ENCODE assay signal across 9 mouse cellular contexts in the genomic region with DNA sequence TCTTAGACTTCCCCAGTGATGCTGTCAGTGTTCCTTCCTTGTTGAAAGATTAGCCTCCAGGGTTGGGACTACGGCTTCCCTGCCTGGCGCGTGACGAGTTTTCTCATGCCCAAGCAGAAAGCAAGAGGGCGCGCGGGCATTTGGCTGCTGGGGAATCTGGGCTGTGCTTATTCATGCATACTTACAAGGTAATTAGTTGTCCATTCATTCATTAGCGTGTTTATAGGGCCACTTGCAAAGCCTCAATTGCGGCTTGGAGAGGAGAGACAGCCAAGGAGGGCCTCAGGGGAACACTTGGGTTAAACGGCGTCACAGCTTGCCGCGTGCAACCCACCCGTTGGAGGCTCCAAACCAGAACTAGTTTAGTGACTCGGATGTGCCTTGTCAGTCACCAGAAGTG. TPM values are rescaled to one million over a fixed set of nuclear protein-coding genes. Genes with fewer than 3 reads are reported as not detected.
DNase-seq lines count a peak whose midpoint lies in the region; ATAC-seq and TF ChIP-seq lines count a peak whose summit lies in the region.
"Had no signal": no experiment of that assay in that cellular context is flagged by ENCODE, and none has a peak within 500 bp of the region (broad histone marks: within the 10 kb centered on the region; RNA-seq: fewer than 3 reads in every experiment).

No protein-coding gene starts in this region.

- DNase-seq in Muller cell, postnatal 12 days (ENCODE audit: inconsistent ontology term), result peak; percentile 89
- peak; percentile 14 to 51 for DNase-seq in cerebellum, postnatal 25 days
- peak; percentile 72 for DNase-seq in kidney, adult 2 months
- DNase-seq in left cerebral cortex, postnatal 14 days (ENCODE audit: low spot score in 2 of 2), result peak; percentile 55 to 60
- no peak for DNase-seq in lung, adult 18-20 months
- no peak for DNase-seq in ovary, postnatal 10 days (ENCODE audit: low spot score)

- H3K36me3 ChIP-seq in kidney, adult 2 months (ENCODE audit: control insufficient read depth, insufficient read depth, low read length), result no peaks in the 10 kb centered on the region
- no peaks in the 10 kb centered on the region for H3K36me3 ChIP-seq in intestine, postnatal 0 days (ENCODE audit: control insufficient read depth, insufficient read depth)

- no peak overlapping the region for H3K4me2 ChIP-seq in intestine, postnatal 0 days (replicated peaks; ENCODE audit: low read depth)

- TF ChIP-seq CTCF in kidney, adult 2 months (conservative IDR thresholded peaks at IDR 0.05; ENCODE audit: insufficient read depth, insufficient read length, low read depth, low read length), result no peak; the same call in 1 of the 2 replicates
- TF ChIP-seq CTCF in intestine, postnatal 0 days (IDR thresholded peaks at IDR 0.05; ENCODE audit: low read depth), result no peak

- H3K9me3 ChIP-seq in intestine, postnatal 0 days (ENCODE audit: control insufficient read depth), result no peaks in the 10 kb centered on the region

- H3K4me3 ChIP-seq in kidney, adult 2 months (ENCODE audit: insufficient read depth, low read depth, low read length), result no peak overlapping the region
- H3K4me3 ChIP-seq in intestine, postnatal 0 days (ENCODE audit: low read depth, low read length), result no peak overlapping the region

- no peak for ATAC-seq in inflammation-experienced regulatory T-cells, adult 6 months
- no peak for ATAC-seq in intestine, postnatal 0 days

- H3K27ac ChIP-seq in kidney, adult 2 months (ENCODE audit: insufficient read depth, low read depth, low read length), result no peak overlapping the region
- H3K27ac ChIP-seq in intestine, postnatal 0 days (ENCODE audit: low read depth, low read length), result no peak overlapping the region
- H3K27ac ChIP-seq: liver, embryonic 14.5 days had no signal

- no peak for TF ChIP-seq POLR2A in kidney, adult 2 months (IDR thresholded peaks at IDR 0.05; ENCODE audit: low read depth, low read length)

- intact Hi-C loops in left cerebral cortex, postnatal 14 days (cut with DNase I), result no loop called here

- WGBS in kidney, adult 2 months, result 26% methylated on average over 15 of the region's 15 CpGs
- 84% methylated on average over 15 of the region's 15 CpGs for WGBS in intestine, postnatal 0 days

- no peaks in the 10 kb centered on the region for H3K4me1 ChIP-seq in kidney, adult 2 months (ENCODE audit: control insufficient read depth, insufficient read depth, low read length)
- H3K4me1 ChIP-seq in intestine, postnatal 0 days (replicated peaks; ENCODE audit: control insufficient read depth, insufficient read depth, low read length), result no peaks in the 10 kb centered on the region

- no peaks in the 10 kb centered on the region for H3K27me3 ChIP-seq in kidney, adult 2 months (replicated peaks; ENCODE audit: control insufficient read depth, insufficient read depth, low read length)
- H3K27me3 ChIP-seq in intestine, postnatal 0 days (replicated peaks; ENCODE audit: control insufficient read depth, insufficient read depth, low read length), result no peaks in the 10 kb centered on the region

- no peak overlapping the region for H3K9ac ChIP-seq in intestine, postnatal 0 days (ENCODE audit: low read depth, low read length)
- H3K9ac ChIP-seq: liver, embryonic 14.5 days had no signal

RNA-seq across cellular contexts. Expression of gene Zfhx3, which starts 44.2 kb away (rescaled TPM):
- 2.0 and 2.5 TPM in 2 replicates for polyA plus RNA-seq in kidney, adult 2 months (2012; rRNA removed)
- 1 to 10 TPM; 4.1 to 4.2 TPM for total RNA-seq in left cerebral cortex, postnatal 14 days (2021)
- under 1 TPM; 0.03 to 0.35 (median 0.24) TPM for polyA plus RNA-seq in inflammation-experienced regulatory T-cells, adult 6 months (2017; shearing (Covaris generic))
- polyA plus RNA-seq in intestine, postnatal 0 days (2015; fragmentation: Nextera tagmentation; extraction: Ambion mirVana), result 2.4 and 3.3 TPM in 2 replicates

Comparison
In these comparisons a context has a peak if more than half of its experiments do, and no peak if none do; other contexts are left out.
1. DNase-seq: peak in Muller cell, postnatal 12 days (single experiment), cerebellum, postnatal 25 days (2 of 2), kidney, adult 2 months (single experiment) and left cerebral cortex, postnatal 14 days (2 of 2); none in lung, adult 18-20 months (0 of 2) and ovary, postnatal 10 days (single experiment).